In the genomic region with DNA sequence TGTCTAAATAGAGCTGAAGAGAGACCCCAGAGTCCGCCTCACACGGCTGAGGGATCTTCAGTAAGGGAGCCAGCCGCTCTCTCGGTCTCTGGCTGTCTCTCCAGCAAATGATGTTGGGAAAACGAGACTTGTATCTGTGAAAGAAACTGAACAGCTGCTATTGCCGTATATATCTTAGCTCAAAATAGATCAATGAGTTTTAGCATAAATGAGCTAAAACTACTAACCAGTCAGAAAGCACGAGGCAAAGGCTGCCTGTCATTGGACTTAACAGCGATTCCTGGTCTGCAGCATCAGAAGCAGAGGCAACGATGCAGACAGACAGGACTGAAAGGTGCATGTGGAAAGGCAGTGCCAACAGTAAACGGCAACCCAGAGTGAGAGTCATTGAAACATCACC, we compare ENCODE assay signal across 24 mouse cellular contexts.
DNase-seq lines count a peak whose midpoint lies in the region; ATAC-seq lines count a peak whose summit lies in the region.
"Had no signal": no experiment of that assay in that cellular context is flagged by ENCODE, and none has a peak within 500 bp of the region (broad histone marks: within the 10 kb centered on the region; RNA-seq: fewer than 3 reads in every experiment).

No protein-coding gene starts in this region.

- ATAC-seq in frontal cortex, adult (ENCODE audit: low TSS enrichment), result peak; percentile 84
- ATAC-seq: CD4-positive, CD25-positive, alpha-beta regulatory T cell, adult 4 months; forebrain, embryonic 15.5 days; hindbrain, postnatal 0 days; inflammation-experienced regulatory T-cells, adult 6 months; intestine, embryonic 16.5 days had no signal

- intact Hi-C loops in left cerebral cortex, postnatal 14 days (cut with DNase I), result no loop called here
- intact Hi-C loops in left cerebral cortex, postnatal 4 days (cut with DNase I), result loop anchor here (10.0 kb wide), 1 partner anchor 94 kb away; no protein-coding TSS in a partner anchor

- no peak for DNase-seq in frontal cortex, postnatal 25 days (ENCODE audit: low spot score in 2 of 2)
- DNase-seq in left cerebral cortex, postnatal 14 days (ENCODE audit: low spot score in 2 of 2), result peak; percentile 20 to 47
- DNase-seq in left cerebral cortex, postnatal 4 days, result no peak
- peak; percentile 45 to 56 for DNase-seq in right cerebral cortex, postnatal 10 days (ENCODE audit: low spot score in 2 of 2)
- DNase-seq in right cerebral cortex, postnatal 25 days, result no peak
- no peak for DNase-seq in spleen, postnatal 10 days (ENCODE audit: low spot score in 2 of 2)
- DNase-seq: adrenal gland, adult 2 months; adrenal gland, postnatal 14 days; cerebellum, adult 11-12 months; cerebellum, adult 8-10 months; cerebellum, postnatal 10 days; cerebellum, postnatal 36 days; embryo, embryonic 11 days; gastrocnemius, adult 2 months; gastrocnemius, postnatal 14 days; heart, adult 18-20 months; heart, postnatal 10 days; heart, postnatal 4 days had no signal

Comparison
In these comparisons a context has a peak if more than half of its experiments do, and no peak if none do; other contexts are left out.
1. DNase-seq: peak in left cerebral cortex, postnatal 14 days (2 of 2) and right cerebral cortex, postnatal 10 days (2 of 2); none in frontal cortex, postnatal 25 days (0 of 2), left cerebral cortex, postnatal 4 days (single experiment), right cerebral cortex, postnatal 25 days (single experiment) and spleen, postnatal 10 days (0 of 2).